Mouse (Mus musculus): Measurements from ENCODE around the gene Lrp1. TPM values are rescaled to one million over a fixed set of nuclear protein-coding genes. Genes with fewer than 3 reads are reported as not detected.

Lrp1 gene
- 31.2 and 43.1 TPM in 2 replicates for polyA plus RNA-seq (2015; fragmentation: Nextera tagmentation; extraction: Ambion mirVana)

- Histone ChIP-seq H3K4me2 (peak within 1 kb of the TSS; percentile 89), H3K27me3 (peaks cover 2% of the 10 kb centered on the region; the same call in 1 of the 2 replicates), H3K4me3 (peak within 1 kb of the TSS; percentile 62), H3K9ac (peak within 1 kb of the TSS; percentile 69), H3K27ac (peak within 1 kb of the TSS; percentile 92), H3K36me3 (no peaks in the 10 kb centered on the region), H3K4me1 (replicated peaks) (peaks cover 53% of the 10 kb centered on the region), H3K9me3 (replicated peaks) (no peaks in the 10 kb centered on the region)
- WGBS, result 3% methylated on average over 26 of the region's 32 CpGs
- peak; percentile 48 for ATAC-seq (replicated peaks; ENCODE audit: insufficient number of reproducible peaks, insufficient read depth, low FRiP score, low read depth)
Observed at GRCm38 (mm10) chr10:127620406-127621190, at the start of gene Lrp1. Gene Lrp1 (minus strand): TSS chr10:127621148.

- Histone ChIP-seq H3K9me3 (replicated peaks) (no peaks in the 10 kb centered on the region), H3K4me3 (no peak overlapping the region), H3K36me3 (no peaks in the 10 kb centered on the region), H3K4me2 (no peak overlapping the region), H3K4me1 (replicated peaks) (peaks cover 35% of the 10 kb centered on the region), H3K27ac (no peak overlapping the region), H3K27me3 (no peaks in the 10 kb centered on the region), H3K9ac (no peak overlapping the region)
- ATAC-seq (replicated peaks; ENCODE audit: insufficient number of reproducible peaks, insufficient read depth, low FRiP score, low read depth), result no peak
- 86% methylated on average over 2 of the region's 2 CpGs for WGBS
Observed at GRCm38 (mm10) chr10:127670185-127670584, 49.2 kb upstream of the Lrp1 start.

GRCm38 (mm10) chr10:127669170-127669569, 48.2 kb upstream of the Lrp1 start:
- Histone ChIP-seq H3K4me2 (peak overlapping the region; percentile 85), H3K27me3 (no peaks in the 10 kb centered on the region), H3K9me3 (replicated peaks) (no peaks in the 10 kb centered on the region), H3K4me1 (replicated peaks) (peaks cover 41% of the 10 kb centered on the region), H3K4me3 (peak overlapping the region; percentile 78), H3K9ac (peak overlapping the region; percentile 18; the same call in 1 of the 2 replicates), H3K36me3 (peaks cover 2% of the 10 kb centered on the region; the same call in 1 of the 2 replicates), H3K27ac (peak overlapping the region; percentile 99)
- WGBS, result 1% methylated on average over 7 of the region's 7 CpGs
- no peak for ATAC-seq (replicated peaks; ENCODE audit: insufficient number of reproducible peaks, insufficient read depth, low FRiP score, low read depth)

- ATAC-seq (replicated peaks; ENCODE audit: insufficient number of reproducible peaks, insufficient read depth, low FRiP score, low read depth), result peak; percentile 64
- Histone ChIP-seq H3K4me1 (replicated peaks) (peaks cover 49% of the 10 kb centered on the region), H3K27me3 (no peaks in the 10 kb centered on the region), H3K9ac (peak within 1 kb of the TSS; percentile 89), H3K27ac (peak within 1 kb of the TSS; percentile 99), H3K9me3 (replicated peaks) (no peaks in the 10 kb centered on the region), H3K4me3 (peak within 1 kb of the TSS; percentile 78), H3K36me3 (peaks cover 7% of the 10 kb centered on the region; the same call in 1 of the 2 replicates), H3K4me2 (peak within 1 kb of the TSS; percentile 85)
- WGBS, result 2% methylated on average over 40 of the region's 40 CpGs
Observed at GRCm38 (mm10) chr10:127668093-127669050, 47.4 kb upstream of the Lrp1 start, which contains the start of gene Nab2. Gene Nab2 (minus strand): TSS chr10:127668568.

- H3K4me1 ChIP-seq (replicated peaks), result peaks cover 58% of the 10 kb centered on the region
Observed at GRCm38 (mm10) chr10:127667269-127668092, 46.5 kb upstream of the Lrp1 start.

GRCm38 (mm10) chr10:127666501-127667268, 45.7 kb upstream of the Lrp1 start, which contains the start of gene Nemp1:
Gene Nemp1 (plus strand): TSS chr10:127666901.
- H3K27ac ChIP-seq, result peak within 1 kb of the TSS; percentile 99
- peak; percentile 71 for ATAC-seq (replicated peaks; ENCODE audit: insufficient number of reproducible peaks, insufficient read depth, low FRiP score, low read depth)
- H3K4me1 ChIP-seq (replicated peaks), result peaks cover 66% of the 10 kb centered on the region
- H3K9ac ChIP-seq, result peak within 1 kb of the TSS; percentile 89
- H3K36me3 ChIP-seq, result peaks cover 7% of the 10 kb centered on the region; the same call in 1 of the 2 replicates
- peak within 1 kb of the TSS; percentile 85 for H3K4me2 ChIP-seq
- no peaks in the 10 kb centered on the region for H3K9me3 ChIP-seq (replicated peaks)
- H3K4me3 ChIP-seq, result peak within 1 kb of the TSS; percentile 78
- no peaks in the 10 kb centered on the region for H3K27me3 ChIP-seq
- WGBS, result 1% methylated on average over 65 of the region's 73 CpGs

More at GRCm38 (mm10) chr10:127667269-127668092, 46.5 kb upstream of the Lrp1 start:
- Histone ChIP-seq H3K36me3 (peaks cover 7% of the 10 kb centered on the region; the same call in 1 of the 2 replicates), H3K4me2 (peak overlapping the region; percentile 85), H3K27me3 (no peaks in the 10 kb centered on the region), H3K4me3 (peak overlapping the region; percentile 78), H3K27ac (peak overlapping the region; percentile 99), H3K9ac (peak overlapping the region; percentile 89), H3K9me3 (replicated peaks) (no peaks in the 10 kb centered on the region)
- 2% methylated on average over 35 of the region's 35 CpGs for WGBS
- ATAC-seq (replicated peaks; ENCODE audit: insufficient number of reproducible peaks, insufficient read depth, low FRiP score, low read depth), result peak; percentile 76

- peaks cover 10% of the 10 kb centered on the region; the same call in 1 of the 2 replicates for H3K36me3 ChIP-seq
- no peaks in the 10 kb centered on the region for H3K9me3 ChIP-seq (replicated peaks)
- H3K4me3 ChIP-seq, result peak overlapping the region; percentile 78
- peak overlapping the region; percentile 85 for H3K4me2 ChIP-seq
- ATAC-seq (replicated peaks; ENCODE audit: insufficient number of reproducible peaks, insufficient read depth, low FRiP score, low read depth), result no peak
- H3K9ac ChIP-seq, result peak overlapping the region; percentile 89
- no peaks in the 10 kb centered on the region for H3K27me3 ChIP-seq
- H3K27ac ChIP-seq, result peak overlapping the region; percentile 99
- peaks cover 77% of the 10 kb centered on the region for H3K4me1 ChIP-seq (replicated peaks)
- WGBS, result 12% methylated on average over 14 of the region's 14 CpGs
Observed at GRCm38 (mm10) chr10:127665366-127666181, 44.6 kb upstream of the Lrp1 start.

- H3K9ac ChIP-seq, result peak overlapping the region; percentile 89
- ATAC-seq (replicated peaks; ENCODE audit: insufficient number of reproducible peaks, insufficient read depth, low FRiP score, low read depth), result no peak
- no peaks in the 10 kb centered on the region for H3K27me3 ChIP-seq
- H3K4me2 ChIP-seq, result peak overlapping the region; percentile 85
- peak overlapping the region; percentile 99; the same call in 1 of the 2 replicates for H3K27ac ChIP-seq
- H3K4me3 ChIP-seq, result peak overlapping the region; percentile 78
- no peaks in the 10 kb centered on the region for H3K9me3 ChIP-seq (replicated peaks)
- 56% methylated on average over 13 of the region's 13 CpGs for WGBS
- peaks cover 15% of the 10 kb centered on the region for H3K36me3 ChIP-seq
- peaks cover 79% of the 10 kb centered on the region for H3K4me1 ChIP-seq (replicated peaks)
Observed at GRCm38 (mm10) chr10:127664891-127665290, 43.9 kb upstream of the Lrp1 start.

GRCm38 (mm10) chr10:127664166-127664565, 43.2 kb upstream of the Lrp1 start:
- Histone ChIP-seq H3K4me2 (peak overlapping the region; percentile 85), H3K27ac (peak overlapping the region; percentile 26; the same call in 1 of the 2 replicates), H3K4me1 (replicated peaks) (peaks cover 73% of the 10 kb centered on the region), H3K9ac (0 out of 2 replicates have a peak overlapping the region, but pooled peaks have one; percentile 5), H3K36me3 (peaks cover 23% of the 10 kb centered on the region), H3K9me3 (replicated peaks) (no peaks in the 10 kb centered on the region), H3K27me3 (no peaks in the 10 kb centered on the region), H3K4me3 (peak overlapping the region; percentile 78; the same call in 1 of the 2 replicates)
- 46% methylated on average over 16 of the region's 16 CpGs for WGBS
- ATAC-seq (replicated peaks; ENCODE audit: insufficient number of reproducible peaks, insufficient read depth, low FRiP score, low read depth), result no peak

Data from heart, embryonic 15.5 days (tissue).